ENCODE assay signal across 14 mouse cellular contexts in genomic region chr1:91367295-91367694, GRCm38 (mm10). TPM values are rescaled to one million over a fixed set of nuclear protein-coding genes. Genes with fewer than 3 reads are reported as not detected.
DNase-seq lines count a peak whose midpoint lies in the region; ATAC-seq lines count a peak whose summit lies in the region.
"Had no signal": no experiment of that assay in that cellular context is flagged by ENCODE, and none has a peak within 500 bp of the region (broad histone marks: within the 10 kb centered on the region; RNA-seq: fewer than 3 reads in every experiment).

No protein-coding gene starts in this region.

- H3K9ac ChIP-seq in limb, embryonic 12.5 days (replicated peaks): no peak overlapping the region
- H3K9ac ChIP-seq in intestine, embryonic 16.5 days (ENCODE audit: low read depth, low read length): no peak overlapping the region
- peak overlapping the region; percentile 91 for H3K9ac ChIP-seq in liver, embryonic 12.5 days
- no peak overlapping the region for H3K9ac ChIP-seq in stomach, embryonic 16.5 days (ENCODE audit: low read length)

- no peak for ATAC-seq in limb, embryonic 12.5 days (ENCODE audit: insufficient number of reproducible peaks, insufficient read depth, low FRiP score, low TSS enrichment, low read depth)
- ATAC-seq in intestine, embryonic 16.5 days: no peak
- no peak; the same call in 1 of the 2 replicates for ATAC-seq in liver, embryonic 12.5 days
- no peak for ATAC-seq in stomach, embryonic 16.5 days (ENCODE audit: insufficient read depth, low FRiP score)

- WGBS in limb, embryonic 12.5 days: 98% methylated on average over 3 of the region's 3 CpGs
- 92% methylated on average over 3 of the region's 3 CpGs for whole genome bisulfite sequencing in limb, embryonic 10.5 days
- 93% methylated on average over 3 of the region's 3 CpGs for WGBS in intestine, embryonic 16.5 days
- WGBS in liver, embryonic 12.5 days (ENCODE audit: insufficient replicate concordance): 88% methylated on average over 3 of the region's 3 CpGs
- WGBS in stomach, embryonic 16.5 days: 96% methylated on average over 3 of the region's 3 CpGs

- DNase-seq in limb, embryonic 10.5 days (ENCODE audit: low spot score): no peak
- no peak for DNase-seq in frontal cortex, postnatal 25 days (ENCODE audit: low spot score in 2 of 2)
- DNase-seq in adrenal gland, adult (ENCODE audit: inconsistent age in 2 of 2, low spot score in 1 of 2): no peak
- DNase-seq: cerebellum, adult 9-10 months; kidney, postnatal 14 days; retina, postnatal 1 day had no signal

- no peak overlapping the region for H3K4me3 ChIP-seq in limb, embryonic 12.5 days (replicated peaks)
- H3K4me3 ChIP-seq in limb, embryonic 10.5 days: no peak overlapping the region
- peak overlapping the region; percentile 67 for H3K4me3 ChIP-seq in intestine, embryonic 16.5 days (ENCODE audit: low read length)
- peak overlapping the region; percentile 78 for H3K4me3 ChIP-seq in liver, embryonic 12.5 days
- H3K4me3 ChIP-seq in stomach, embryonic 16.5 days (replicated peaks; ENCODE audit: low read length): no peak overlapping the region

- H3K4me1 ChIP-seq in limb, embryonic 12.5 days (replicated peaks): peaks cover 14% of the 10 kb centered on the region; the same call in 1 of the 2 replicates
- H3K4me1 ChIP-seq in limb, embryonic 10.5 days: peaks cover 18% of the 10 kb centered on the region
- H3K4me1 ChIP-seq in intestine, embryonic 16.5 days (ENCODE audit: control insufficient read depth, insufficient read depth, low read length): peaks cover 28% of the 10 kb centered on the region
- H3K4me1 ChIP-seq in liver, embryonic 12.5 days: peaks cover 33% of the 10 kb centered on the region
- H3K4me1 ChIP-seq in stomach, embryonic 16.5 days (ENCODE audit: control insufficient read depth, insufficient read depth, low read length): peaks cover 4% of the 10 kb centered on the region; the same call in 1 of the 2 replicates

- H3K4me2 ChIP-seq in limb, embryonic 12.5 days: peak overlapping the region; percentile 90
- H3K4me2 ChIP-seq in intestine, embryonic 16.5 days (ENCODE audit: low read depth, low read length): peak overlapping the region; percentile 94
- peak overlapping the region; percentile 98 for H3K4me2 ChIP-seq in liver, embryonic 12.5 days
- H3K4me2 ChIP-seq in stomach, embryonic 16.5 days (ENCODE audit: low read depth, low read length): peak overlapping the region; percentile 99

- no peak overlapping the region for H3K27ac ChIP-seq in limb, embryonic 12.5 days
- no peak overlapping the region for H3K27ac ChIP-seq in limb, embryonic 10.5 days
- H3K27ac ChIP-seq in intestine, embryonic 16.5 days (ENCODE audit: low read length): peak overlapping the region; percentile 5; the same call in 1 of the 2 replicates
- peak overlapping the region; percentile 43 for H3K27ac ChIP-seq in liver, embryonic 12.5 days
- H3K27ac ChIP-seq in stomach, embryonic 16.5 days (ENCODE audit: low read length): no peak overlapping the region
- H3K27ac ChIP-seq: forebrain, embryonic 15.5 days; heart, embryonic 15.5 days; midbrain, embryonic 12.5 days had no signal

- H3K27me3 ChIP-seq in limb, embryonic 12.5 days: peaks cover 23% of the 10 kb centered on the region
- H3K27me3 ChIP-seq in limb, embryonic 10.5 days (ENCODE audit: low read depth, poor library complexity, severe bottlenecking): peaks cover 39% of the 10 kb centered on the region
- H3K27me3 ChIP-seq in intestine, embryonic 16.5 days (replicated peaks; ENCODE audit: control insufficient read depth, insufficient read depth, low read length): no peaks in the 10 kb centered on the region
- peaks cover 14% of the 10 kb centered on the region; the same call in 1 of the 2 replicates for H3K27me3 ChIP-seq in liver, embryonic 12.5 days (replicated peaks)
- no peaks in the 10 kb centered on the region for H3K27me3 ChIP-seq in stomach, embryonic 16.5 days (ENCODE audit: control insufficient read depth, insufficient read depth, low read length)
- H3K27me3 ChIP-seq: forebrain, embryonic 15.5 days; heart, embryonic 15.5 days had no signal

- peaks cover 5% of the 10 kb centered on the region for H3K9me3 ChIP-seq in limb, embryonic 12.5 days
- H3K9me3 ChIP-seq in limb, embryonic 10.5 days (replicated peaks): 0 out of 2 replicates have a peak, but pooled peaks cover 5% of the 10 kb centered on the region
- H3K9me3 ChIP-seq in intestine, embryonic 16.5 days (ENCODE audit: control insufficient read depth, low read length): no peaks in the 10 kb centered on the region
- H3K9me3 ChIP-seq in liver, embryonic 12.5 days (replicated peaks): peaks cover 6% of the 10 kb centered on the region; the same call in 1 of the 2 replicates
- H3K9me3 ChIP-seq in stomach, embryonic 16.5 days (replicated peaks; ENCODE audit: control insufficient read depth, low read length): no peaks in the 10 kb centered on the region
- H3K9me3 ChIP-seq: forebrain, embryonic 15.5 days had no signal

- H3K36me3 ChIP-seq in limb, embryonic 12.5 days: peaks cover 30% of the 10 kb centered on the region
- peaks cover 32% of the 10 kb centered on the region for H3K36me3 ChIP-seq in limb, embryonic 10.5 days
- peaks cover 6% of the 10 kb centered on the region; the same call in 1 of the 2 replicates for H3K36me3 ChIP-seq in intestine, embryonic 16.5 days (ENCODE audit: control insufficient read depth, insufficient read depth, low read length)
- H3K36me3 ChIP-seq in liver, embryonic 12.5 days: peaks cover 41% of the 10 kb centered on the region
- H3K36me3 ChIP-seq in stomach, embryonic 16.5 days (ENCODE audit: control insufficient read depth, insufficient read depth, low read length): peaks cover 4% of the 10 kb centered on the region; the same call in 1 of the 2 replicates

RNA-seq across cellular contexts. Expression of gene Erfe, which starts 1.1 kb away (rescaled TPM):
- 1.5 and 1.6 TPM in 2 replicates for polyA plus RNA-seq in limb, embryonic 12.5 days (2016; fragmentation: Nextera tagmentation; extraction: Ambion mirVana)
- polyA plus RNA-seq in limb, embryonic 10.5 days (2016; fragmentation: Nextera tagmentation; extraction: Ambion mirVana): 1.4 and 1.8 TPM in 2 replicates
- 7.1 and 9.0 TPM in 2 replicates for polyA plus RNA-seq in intestine, embryonic 16.5 days (2015; fragmentation: Nextera tagmentation; extraction: Ambion mirVana)
- 6.4 and 7.8 TPM in 2 replicates for polyA plus RNA-seq in liver, embryonic 12.5 days (2016; fragmentation: Nextera tagmentation; extraction: Ambion mirVana)
- polyA plus RNA-seq in stomach, embryonic 16.5 days (2015; fragmentation: Nextera tagmentation; extraction: Ambion mirVana): 2.1 and 3.6 TPM in 2 replicates

RNA-seq across cellular contexts. Expression of gene Klhl30, which starts 16.5 kb away (rescaled TPM):
- polyA plus RNA-seq in limb, embryonic 12.5 days (2016; fragmentation: Nextera tagmentation; extraction: Ambion mirVana): 0.82 and 0.84 TPM in 2 replicates
- polyA plus RNA-seq in limb, embryonic 10.5 days (2016; fragmentation: Nextera tagmentation; extraction: Ambion mirVana): 0.09 TPM in 1 of 2 replicates, not detected in the other
- polyA plus RNA-seq in intestine, embryonic 16.5 days (2015; fragmentation: Nextera tagmentation; extraction: Ambion mirVana): 0.37 and 0.38 TPM in 2 replicates
- 0.11 TPM in 1 of 2 replicates, not detected in the other for polyA plus RNA-seq in liver, embryonic 12.5 days (2016; fragmentation: Nextera tagmentation; extraction: Ambion mirVana)
- 0.37 and 2.6 TPM in 2 replicates for polyA plus RNA-seq in stomach, embryonic 16.5 days (2015; fragmentation: Nextera tagmentation; extraction: Ambion mirVana)
- polyA plus RNA-seq: forebrain, embryonic 15.5 days had no signal

RNA-seq across cellular contexts. Expression of gene Ilkap, which starts 31.3 kb away (rescaled TPM):
- polyA plus RNA-seq in limb, embryonic 12.5 days (2016; fragmentation: Nextera tagmentation; extraction: Ambion mirVana): 178 and 186 TPM in 2 replicates
- polyA plus RNA-seq in limb, embryonic 10.5 days (2016; fragmentation: Nextera tagmentation; extraction: Ambion mirVana): 185 and 190 TPM in 2 replicates
- 102 and 112 TPM in 2 replicates for polyA plus RNA-seq in intestine, embryonic 16.5 days (2015; fragmentation: Nextera tagmentation; extraction: Ambion mirVana)
- 107 TPM in 2 replicates for polyA plus RNA-seq in liver, embryonic 12.5 days (2016; fragmentation: Nextera tagmentation; extraction: Ambion mirVana)
- 113 and 115 TPM in 2 replicates for polyA plus RNA-seq in stomach, embryonic 16.5 days (2015; fragmentation: Nextera tagmentation; extraction: Ambion mirVana)

RNA-seq across cellular contexts. Expression of gene Espnl, which starts 45.4 kb away (rescaled TPM):
- polyA plus RNA-seq in limb, embryonic 12.5 days (2016; fragmentation: Nextera tagmentation; extraction: Ambion mirVana): 0.08 TPM in 2 replicates
- not detected in 2 replicates for polyA plus RNA-seq in limb, embryonic 10.5 days (2016; fragmentation: Nextera tagmentation; extraction: Ambion mirVana)
- polyA plus RNA-seq in intestine, embryonic 16.5 days (2015; fragmentation: Nextera tagmentation; extraction: Ambion mirVana): 0.07 and 0.09 TPM in 2 replicates
- polyA plus RNA-seq in liver, embryonic 12.5 days (2016; fragmentation: Nextera tagmentation; extraction: Ambion mirVana): 0.05 and 0.07 TPM in 2 replicates
- 0.03 TPM in 1 of 2 replicates, not detected in the other for polyA plus RNA-seq in stomach, embryonic 16.5 days (2015; fragmentation: Nextera tagmentation; extraction: Ambion mirVana)
- polyA plus RNA-seq: stomach, embryonic 14.5 days had no signal

RNA-seq across cellular contexts. Expression of gene Hes6, which starts 46.5 kb away (rescaled TPM):
- polyA plus RNA-seq in limb, embryonic 12.5 days (2016; fragmentation: Nextera tagmentation; extraction: Ambion mirVana): 121 and 127 TPM in 2 replicates
- polyA plus RNA-seq in limb, embryonic 10.5 days (2016; fragmentation: Nextera tagmentation; extraction: Ambion mirVana): 86.2 and 111 TPM in 2 replicates
- polyA plus RNA-seq in intestine, embryonic 16.5 days (2015; fragmentation: Nextera tagmentation; extraction: Ambion mirVana): 98.7 and 105 TPM in 2 replicates
- polyA plus RNA-seq in liver, embryonic 12.5 days (2016; fragmentation: Nextera tagmentation; extraction: Ambion mirVana): 31.9 and 32.4 TPM in 2 replicates
- 58.6 and 67.2 TPM in 2 replicates for polyA plus RNA-seq in stomach, embryonic 16.5 days (2015; fragmentation: Nextera tagmentation; extraction: Ambion mirVana)

Comparison
In these comparisons a context has a peak if more than half of its experiments do, and no peak if none do; other contexts are left out.
1. H3K27ac ChIP-seq: peak in intestine, embryonic 16.5 days (single experiment) and liver, embryonic 12.5 days (single experiment); none in limb, embryonic 12.5 days (single experiment), limb, embryonic 10.5 days (single experiment) and stomach, embryonic 16.5 days (single experiment).
2. H3K4me3 ChIP-seq: peak in intestine, embryonic 16.5 days (single experiment) and liver, embryonic 12.5 days (single experiment); none in limb, embryonic 12.5 days (single experiment), limb, embryonic 10.5 days (single experiment) and stomach, embryonic 16.5 days (single experiment).
3. Peak in every context shown above with its lines, with median percentiles within 50 percentile points of each other: H3K4me2 ChIP-seq.